Comparison of ENCODE assay signal across 9 mouse cellular contexts in the genomic region with DNA sequence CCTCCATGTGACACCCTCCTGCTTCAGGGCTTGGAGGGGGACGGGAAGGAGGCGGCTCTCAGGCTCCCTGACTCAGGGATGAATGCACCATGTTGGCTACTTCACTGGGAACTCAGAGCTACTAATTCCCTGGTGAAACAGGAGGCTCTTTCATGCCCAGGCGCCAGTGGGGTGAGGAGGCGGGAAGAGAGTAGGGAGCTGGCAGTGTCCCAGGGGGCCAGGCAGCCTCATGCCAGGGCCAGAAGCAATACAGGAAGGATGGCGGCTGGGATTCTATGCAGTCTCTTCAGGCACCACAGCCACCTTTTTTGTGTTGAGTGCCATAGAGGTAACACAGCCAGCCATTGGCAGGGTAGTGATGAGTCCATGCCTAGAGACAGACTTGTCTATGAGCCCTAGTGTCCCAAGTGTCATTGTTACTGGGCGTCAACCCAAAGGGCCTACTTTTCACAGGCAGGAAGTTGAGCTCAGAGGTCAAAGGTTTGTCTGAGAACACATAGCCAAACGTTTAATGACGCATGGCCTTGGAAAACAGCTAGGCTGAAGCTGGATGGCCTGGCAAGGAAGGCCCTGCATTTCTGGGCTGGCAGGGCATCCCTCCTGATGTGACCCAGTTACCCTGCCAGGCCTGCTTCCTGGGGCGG. TPM values are rescaled to one million over a fixed set of nuclear protein-coding genes. Genes with fewer than 3 reads are reported as not detected.
DNase-seq lines count a peak whose midpoint lies in the region; ATAC-seq and TF ChIP-seq lines count a peak whose summit lies in the region.
"Had no signal": no experiment of that assay in that cellular context is flagged by ENCODE, and none has a peak within 500 bp of the region (broad histone marks: within the 10 kb centered on the region; RNA-seq: fewer than 3 reads in every experiment).

No protein-coding gene starts in this region.

- H3K4me2 ChIP-seq in heart, embryonic 11.5 days = no peak overlapping the region
- no peak overlapping the region for H3K4me2 ChIP-seq in forebrain, embryonic 14.5 days (ENCODE audit: low read length)

- no peak overlapping the region for H3K9ac ChIP-seq in heart, adult 2 months (ENCODE audit: low read depth, low read length)
- no peak overlapping the region for H3K9ac ChIP-seq in heart, embryonic 11.5 days (ENCODE audit: low read depth, low read length)
- peak overlapping the region; percentile 13; the same call in 1 of the 2 replicates for H3K9ac ChIP-seq in forebrain, embryonic 14.5 days (ENCODE audit: low read length)

- no peaks in the 10 kb centered on the region for H3K27me3 ChIP-seq in heart, adult 2 months (ENCODE audit: control insufficient read depth, insufficient read depth, low read length)
- 0 out of 2 replicates have a peak, but pooled peaks cover 3% of the 10 kb centered on the region for H3K27me3 ChIP-seq in heart, embryonic 11.5 days (ENCODE audit: control insufficient read depth, insufficient read depth, low read length)
- no peaks in the 10 kb centered on the region for H3K27me3 ChIP-seq in forebrain, embryonic 14.5 days (replicated peaks; ENCODE audit: control insufficient read depth, insufficient read depth, low read length)
- H3K27me3 ChIP-seq in small intestine, adult 2 months (ENCODE audit: control insufficient read depth, insufficient read depth, low read length) = no peaks in the 10 kb centered on the region

- no peak for TF ChIP-seq CTCF in heart, adult 2 months (IDR thresholded peaks at IDR 0.05)
- no peak for TF ChIP-seq CTCF in small intestine, adult 2 months (IDR thresholded peaks at IDR 0.05; ENCODE audit: extremely low read depth, insufficient read length, insufficient replicate concordance, low read depth, low read length)

- H3K36me3 ChIP-seq in heart, adult 2 months (ENCODE audit: control insufficient read depth, insufficient read depth, low read length) = no peaks in the 10 kb centered on the region
- H3K36me3 ChIP-seq in heart, embryonic 11.5 days (ENCODE audit: control insufficient read depth, insufficient read depth, low read length) = peaks cover 4% of the 10 kb centered on the region
- H3K36me3 ChIP-seq in forebrain, embryonic 14.5 days (ENCODE audit: control insufficient read depth, insufficient read depth, low read length) = peaks cover 21% of the 10 kb centered on the region
- H3K36me3 ChIP-seq in small intestine, adult 2 months (ENCODE audit: control insufficient read depth, insufficient read depth, low read length) = peaks cover 15% of the 10 kb centered on the region

- WGBS in heart, adult 2 months = 40% methylated on average over 9 of the region's 9 CpGs
- 63% methylated on average over 9 of the region's 9 CpGs for WGBS in heart, embryonic 11.5 days (ENCODE audit: insufficient replicate concordance)
- WGBS in forebrain, embryonic 14.5 days = 39% methylated on average over 9 of the region's 9 CpGs
- WGBS in small intestine, adult 2 months = 23% methylated on average over 9 of the region's 9 CpGs

- peaks cover 9% of the 10 kb centered on the region for H3K4me1 ChIP-seq in heart, adult 2 months (ENCODE audit: control insufficient read depth, insufficient read depth, low read length)
- H3K4me1 ChIP-seq in heart, embryonic 11.5 days (ENCODE audit: control insufficient read depth, insufficient read depth, low read length) = peaks cover 5% of the 10 kb centered on the region; the same call in 1 of the 2 replicates
- H3K4me1 ChIP-seq in forebrain, embryonic 14.5 days (ENCODE audit: control insufficient read depth, insufficient read depth, low read length) = peaks cover 14% of the 10 kb centered on the region
- H3K4me1 ChIP-seq in small intestine, adult 2 months (ENCODE audit: control insufficient read depth, insufficient read depth, insufficient read length, low read length) = peaks cover 22% of the 10 kb centered on the region

- TF ChIP-seq EP300 in heart, adult 2 months (IDR thresholded peaks at IDR 0.05; ENCODE audit: insufficient read depth, low read depth, low read length) = no peak

- no peaks in the 10 kb centered on the region for H3K9me3 ChIP-seq in heart, embryonic 11.5 days (replicated peaks; ENCODE audit: control insufficient read depth, low read length)
- H3K9me3 ChIP-seq in forebrain, embryonic 14.5 days (replicated peaks; ENCODE audit: control insufficient read depth, low read length) = no peaks in the 10 kb centered on the region
- H3K9me3 ChIP-seq: G1E had no signal

- H3K27ac ChIP-seq in heart, adult 2 months = peak overlapping the region; percentile 68
- H3K27ac ChIP-seq in heart, embryonic 11.5 days (ENCODE audit: low read depth, low read length) = no peak overlapping the region
- peak overlapping the region; percentile 82 for H3K27ac ChIP-seq in forebrain, embryonic 14.5 days (ENCODE audit: low read depth, low read length)
- peak overlapping the region; percentile 82 for H3K27ac ChIP-seq in small intestine, adult 2 months (ENCODE audit: insufficient read depth, low read depth, low read length)

- peak; percentile 40 to 58 for DNase-seq in heart, adult 2 months
- DNase-seq in NIH3T3 (ENCODE audit: low read depth) = peak; percentile 77
- peak; percentile 78 for DNase-seq in forebrain, embryonic 14.5 days (ENCODE audit: low spot score)
- DNase-seq in heart, postnatal 36 days = peak; percentile 37 to 40
- peak; percentile 76 to 84 for DNase-seq in left cerebral cortex, postnatal 10 days (ENCODE audit: extremely low spot score in 1 of 2, low spot score in 2 of 2)
- no peak for DNase-seq in spleen, adult 18-20 months

- no peak for TF ChIP-seq POLR2A in heart, adult 2 months (IDR thresholded peaks at IDR 0.05; ENCODE audit: insufficient read depth, low read depth, low read length)
- no peak for TF ChIP-seq POLR2A in small intestine, adult 2 months (IDR thresholded peaks at IDR 0.05; ENCODE audit: low read depth, low read length)

- no peaks in the 10 kb centered on the region for H3K79me2 ChIP-seq in heart, adult 2 months (replicated peaks; ENCODE audit: control insufficient read depth, insufficient read depth, low read length)

- H3K4me3 ChIP-seq in heart, adult 2 months = no peak overlapping the region
- no peak overlapping the region for H3K4me3 ChIP-seq in heart, embryonic 11.5 days (ENCODE audit: low read depth, low read length)
- no peak overlapping the region for H3K4me3 ChIP-seq in forebrain, embryonic 14.5 days (ENCODE audit: low read depth, low read length)
- H3K4me3 ChIP-seq in small intestine, adult 2 months (ENCODE audit: low read depth, low read length) = no peak overlapping the region

- no peak for ATAC-seq in heart, embryonic 11.5 days (replicated peaks; ENCODE audit: insufficient number of reproducible peaks, low FRiP score, low TSS enrichment)
- peak; percentile 56 for ATAC-seq in forebrain, embryonic 14.5 days

- intact Hi-C loops in heart, adult 2 months (cut with DNase I) = no loop called here
- intact Hi-C loops in heart, postnatal 36 days (cut with DNase I) = no loop called here
- intact Hi-C loops in left cerebral cortex, postnatal 10 days (cut with DNase I) = no loop called here

RNA-seq across cellular contexts. Expression of a gene that starts 1.7 kb away (rescaled TPM):
- 1 to 10 TPM; 5.5 to 7.6 TPM for total RNA-seq in heart, adult 2 months (2021)
- 7.0 and 10.7 TPM in 2 replicates for polyA plus RNA-seq in heart, adult 2 months (2012; rRNA removed)
- 17.0 and 23.4 TPM in 2 replicates for polyA plus RNA-seq in heart, embryonic 11.5 days (2014; fragmentation: Nextera tagmentation; extraction: Ambion mirVana)
- polyA plus RNA-seq in forebrain, embryonic 14.5 days (2014; fragmentation: Nextera tagmentation; extraction: Ambion mirVana) = 41.4 and 46.0 TPM in 2 replicates
- 1 to 10 TPM; 8.3 to 8.5 TPM for total RNA-seq in heart, postnatal 36 days (2021)
- 10 to 100 TPM; 32.7 to 33.6 TPM for total RNA-seq in left cerebral cortex, postnatal 10 days (2021)
- 4.9 and 9.2 TPM in 2 replicates for polyA plus RNA-seq in small intestine, adult 2 months (2012; rRNA removed)

RNA-seq across cellular contexts. Expression of a gene that starts 8.8 kb away (rescaled TPM):
- under 1 TPM in 1 of 2 experiments, not detected in 1; 0.02 TPM for total RNA-seq in heart, adult 2 months (2021)
- polyA plus RNA-seq in heart, adult 2 months (2012; rRNA removed) = 0.08 and 0.18 TPM in 2 replicates
- 0.11 and 0.16 TPM in 2 replicates for polyA plus RNA-seq in heart, embryonic 11.5 days (2014; fragmentation: Nextera tagmentation; extraction: Ambion mirVana)
- polyA plus RNA-seq in forebrain, embryonic 14.5 days (2014; fragmentation: Nextera tagmentation; extraction: Ambion mirVana) = 75.4 and 94.1 TPM in 2 replicates
- under 1 TPM in 1 of 2 experiments, not detected in 1; 0.06 TPM for total RNA-seq in heart, postnatal 36 days (2021)
- total RNA-seq in left cerebral cortex, postnatal 10 days (2021) = 100 to 1,000 TPM; 392 to 416 TPM
- 0.04 TPM in 1 of 2 replicates, not detected in the other for polyA plus RNA-seq in small intestine, adult 2 months (2012; rRNA removed)
- polyA plus RNA-seq: G1E had no signal

RNA-seq across cellular contexts. Expression of a gene that starts 9.5 kb away (rescaled TPM):
- 10 to 100 TPM; 18.1 to 18.6 TPM for total RNA-seq in heart, adult 2 months (2021)
- 30.9 and 41.5 TPM in 2 replicates for polyA plus RNA-seq in heart, adult 2 months (2012; rRNA removed)
- polyA plus RNA-seq in heart, embryonic 11.5 days (2014; fragmentation: Nextera tagmentation; extraction: Ambion mirVana) = 13.2 and 15.1 TPM in 2 replicates
- 8.7 and 9.2 TPM in 2 replicates for polyA plus RNA-seq in forebrain, embryonic 14.5 days (2014; fragmentation: Nextera tagmentation; extraction: Ambion mirVana)
- 10 to 100 TPM; 17.2 to 19.6 TPM for total RNA-seq in heart, postnatal 36 days (2021)
- total RNA-seq in left cerebral cortex, postnatal 10 days (2021) = 10 to 100 TPM in 1 of 2 experiments, 1 to 10 TPM in 1; 8.3 to 10.9 TPM
- polyA plus RNA-seq in small intestine, adult 2 months (2012; rRNA removed) = 23.9 and 44.9 TPM in 2 replicates

RNA-seq across cellular contexts. Expression of a gene that starts 9.9 kb away (rescaled TPM):
- total RNA-seq in heart, adult 2 months (2021) = 10 to 100 TPM; 22.6 to 23.7 TPM
- 45.3 and 46.6 TPM in 2 replicates for polyA plus RNA-seq in heart, adult 2 months (2012; rRNA removed)
- polyA plus RNA-seq in heart, embryonic 11.5 days (2014; fragmentation: Nextera tagmentation; extraction: Ambion mirVana) = 45.7 and 46.5 TPM in 2 replicates
- polyA plus RNA-seq in forebrain, embryonic 14.5 days (2014; fragmentation: Nextera tagmentation; extraction: Ambion mirVana) = 66.2 and 76.7 TPM in 2 replicates
- 10 to 100 TPM; 23.5 to 23.7 TPM for total RNA-seq in heart, postnatal 36 days (2021)
- total RNA-seq in left cerebral cortex, postnatal 10 days (2021) = 10 to 100 TPM; 40.7 to 42.3 TPM
- polyA plus RNA-seq in small intestine, adult 2 months (2012; rRNA removed) = 43.3 and 83.7 TPM in 2 replicates

RNA-seq across cellular contexts. Expression of a gene that starts 10.1 kb away (rescaled TPM):
- under 1 TPM; 0.25 to 0.44 TPM for total RNA-seq in heart, adult 2 months (2021)
- polyA plus RNA-seq in heart, adult 2 months (2012; rRNA removed) = 0.27 and 0.38 TPM in 2 replicates
- polyA plus RNA-seq in heart, embryonic 11.5 days (2014; fragmentation: Nextera tagmentation; extraction: Ambion mirVana) = 0.21 and 0.39 TPM in 2 replicates
- polyA plus RNA-seq in forebrain, embryonic 14.5 days (2014; fragmentation: Nextera tagmentation; extraction: Ambion mirVana) = 0.30 and 0.77 TPM in 2 replicates
- total RNA-seq in heart, postnatal 36 days (2021) = under 1 TPM; 0.25 to 0.49 TPM
- total RNA-seq in left cerebral cortex, postnatal 10 days (2021) = under 1 TPM in 1 of 2 experiments, not detected in 1; 0.59 TPM
- polyA plus RNA-seq in small intestine, adult 2 months (2012; rRNA removed) = 1.6 and 5.3 TPM in 2 replicates

Comparison
In these comparisons a context has a peak if more than half of its experiments do, and no peak if none do; other contexts are left out.
1. DNase-seq: peak in heart, adult 2 months (2 of 2), NIH3T3 (single experiment), forebrain, embryonic 14.5 days (single experiment), heart, postnatal 36 days (2 of 2) and left cerebral cortex, postnatal 10 days (2 of 2); none in spleen, adult 18-20 months (0 of 2).
2. RNA of a gene that starts 8.8 kb away (polyA plus RNA-seq): 75.4 to 94.1 TPM in forebrain, embryonic 14.5 days; 0.11 to 0.16 TPM in heart, embryonic 11.5 days, 0.08 to 0.18 TPM in heart, adult 2 months and 0.04 TPM in small intestine, adult 2 months; every median in the first group is over 10 times any median in the second.